Mouse (Mus musculus): ENCODE measurements at regions not wholly inside any gene's neighbourhood (a gene's known extent, or its start where the extent isn't known, plus 50 kb on each side); places are given as distances from the start of the nearest gene placed in this dataset.

GRCm38 (mm10) chr2:137271575-137272180, 155.2 kb upstream of the Jag1 start:
- H3K4me1 ChIP-seq (replicated peaks; ENCODE audit: control insufficient read depth, insufficient read depth, low read length), result no peaks in the 10 kb centered on the region
- no peak for DNase-seq (ENCODE audit: low spot score)
- no peak overlapping the region for H3K9ac ChIP-seq
- no peaks in the 10 kb centered on the region for H3K9me3 ChIP-seq (ENCODE audit: control insufficient read depth, low read length)
- ATAC-seq (ENCODE audit: low FRiP score), result no peak
- no peaks in the 10 kb centered on the region for H3K27me3 ChIP-seq (ENCODE audit: control insufficient read depth, insufficient read depth, low read length)
- no peak overlapping the region for H3K27ac ChIP-seq
- H3K36me3 ChIP-seq (replicated peaks; ENCODE audit: control insufficient read depth, insufficient read depth), result no peaks in the 10 kb centered on the region
- no peak overlapping the region for H3K4me2 ChIP-seq (replicated peaks)
- H3K4me3 ChIP-seq (replicated peaks; ENCODE audit: low read length), result no peak overlapping the region
- WGBS, result 72% methylated on average over 5 of the region's 5 CpGs

GRCm38 (mm10) chr2:137262911-137263310, 146.5 kb upstream of the Jag1 start:
- Histone ChIP-seq H3K4me1 (replicated peaks; ENCODE audit: control insufficient read depth, insufficient read depth, low read length) (no peaks in the 10 kb centered on the region), H3K27me3 (ENCODE audit: control insufficient read depth, insufficient read depth, low read length) (no peaks in the 10 kb centered on the region), H3K4me3 (replicated peaks; ENCODE audit: low read length) (no peak overlapping the region), H3K9ac (no peak overlapping the region), H3K27ac (no peak overlapping the region), H3K9me3 (ENCODE audit: control insufficient read depth, low read length) (no peaks in the 10 kb centered on the region), H3K4me2 (replicated peaks) (no peak overlapping the region), H3K36me3 (replicated peaks; ENCODE audit: control insufficient read depth, insufficient read depth) (no peaks in the 10 kb centered on the region)
- DNase-seq (ENCODE audit: low spot score), result no peak
- no peak for ATAC-seq (ENCODE audit: low FRiP score)
- 88% methylated on average over 2 of the region's 2 CpGs for WGBS

DNA sequence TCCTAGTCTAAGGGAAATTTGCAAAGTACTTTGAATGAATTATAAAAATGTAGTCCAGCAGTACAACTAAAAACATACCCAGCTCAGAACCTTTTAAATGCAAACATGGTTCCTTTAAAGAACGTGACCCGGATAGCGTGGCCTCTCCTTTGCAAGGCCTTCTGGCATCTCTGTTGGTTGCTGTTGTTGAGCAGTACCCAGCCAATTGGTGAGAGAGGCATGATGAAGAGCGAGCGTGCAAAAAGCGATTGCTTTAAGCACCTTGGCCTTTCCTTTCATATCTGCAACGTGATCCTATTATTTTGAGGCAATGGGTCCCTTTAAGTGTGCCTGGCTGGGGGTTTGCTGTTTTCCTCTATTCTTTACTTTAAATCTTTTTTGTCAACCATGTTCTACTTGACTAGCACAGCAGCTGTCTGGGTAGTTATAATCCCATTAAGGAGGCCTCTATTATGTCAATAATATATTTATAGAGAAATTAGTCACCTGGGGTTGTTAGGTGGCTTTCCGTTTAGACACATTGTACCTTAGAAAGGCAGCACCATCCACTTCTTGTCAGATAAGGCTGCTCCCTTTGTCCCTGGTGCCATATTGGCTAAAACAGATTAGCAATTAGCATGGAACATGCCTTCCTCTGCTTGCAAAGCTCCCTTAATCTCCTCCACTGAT, 141.5 kb upstream of the Jag1 start:
- DNase-seq (ENCODE audit: low spot score) (no peak), ATAC-seq (ENCODE audit: low FRiP score) (no peak; the same call in 1 of the 2 replicates)
- H3K4me2 ChIP-seq (replicated peaks), result no peak overlapping the region
- H3K36me3 ChIP-seq (replicated peaks; ENCODE audit: control insufficient read depth, insufficient read depth), result no peaks in the 10 kb centered on the region
- no peak overlapping the region for H3K4me3 ChIP-seq (replicated peaks; ENCODE audit: low read length)
- H3K9me3 ChIP-seq (ENCODE audit: control insufficient read depth, low read length), result no peaks in the 10 kb centered on the region
- no peaks in the 10 kb centered on the region for H3K27me3 ChIP-seq (ENCODE audit: control insufficient read depth, insufficient read depth, low read length)
- no peaks in the 10 kb centered on the region for H3K4me1 ChIP-seq (replicated peaks; ENCODE audit: control insufficient read depth, insufficient read depth, low read length)
- H3K27ac ChIP-seq, result no peak overlapping the region
- H3K9ac ChIP-seq, result no peak overlapping the region
- WGBS, result 84% methylated on average over 8 of the region's 8 CpGs

- Histone ChIP-seq H3K4me2 (replicated peaks) (no peak overlapping the region), H3K9ac (no peak overlapping the region), H3K36me3 (replicated peaks; ENCODE audit: control insufficient read depth, insufficient read depth) (no peaks in the 10 kb centered on the region), H3K9me3 (ENCODE audit: control insufficient read depth, low read length) (no peaks in the 10 kb centered on the region), H3K4me3 (replicated peaks; ENCODE audit: low read length) (no peak overlapping the region), H3K4me1 (replicated peaks; ENCODE audit: control insufficient read depth, insufficient read depth, low read length) (no peaks in the 10 kb centered on the region), H3K27ac (no peak overlapping the region), H3K27me3 (ENCODE audit: control insufficient read depth, insufficient read depth, low read length) (no peaks in the 10 kb centered on the region)
- ATAC-seq (ENCODE audit: low FRiP score) (no peak), DNase-seq (ENCODE audit: low spot score) (no peak)
- 71% methylated on average over 7 of the region's 7 CpGs for WGBS
Observed at GRCm38 (mm10) chr2:137247931-137248330, 131.5 kb upstream of the Jag1 start.

GRCm38 (mm10) chr2:137244370-137244769, 127.9 kb upstream of the Jag1 start:
- Histone ChIP-seq H3K4me1 (replicated peaks; ENCODE audit: control insufficient read depth, insufficient read depth, low read length) (no peaks in the 10 kb centered on the region), H3K27me3 (ENCODE audit: control insufficient read depth, insufficient read depth, low read length) (no peaks in the 10 kb centered on the region), H3K4me2 (replicated peaks) (no peak overlapping the region), H3K36me3 (replicated peaks; ENCODE audit: control insufficient read depth, insufficient read depth) (no peaks in the 10 kb centered on the region), H3K27ac (no peak overlapping the region), H3K4me3 (replicated peaks; ENCODE audit: low read length) (no peak overlapping the region), H3K9ac (no peak overlapping the region), H3K9me3 (ENCODE audit: control insufficient read depth, low read length) (no peaks in the 10 kb centered on the region)
- WGBS, result 72% methylated on average over 6 of the region's 6 CpGs
- DNase-seq (ENCODE audit: low spot score) (no peak), ATAC-seq (ENCODE audit: low FRiP score) (no peak)

DNA sequence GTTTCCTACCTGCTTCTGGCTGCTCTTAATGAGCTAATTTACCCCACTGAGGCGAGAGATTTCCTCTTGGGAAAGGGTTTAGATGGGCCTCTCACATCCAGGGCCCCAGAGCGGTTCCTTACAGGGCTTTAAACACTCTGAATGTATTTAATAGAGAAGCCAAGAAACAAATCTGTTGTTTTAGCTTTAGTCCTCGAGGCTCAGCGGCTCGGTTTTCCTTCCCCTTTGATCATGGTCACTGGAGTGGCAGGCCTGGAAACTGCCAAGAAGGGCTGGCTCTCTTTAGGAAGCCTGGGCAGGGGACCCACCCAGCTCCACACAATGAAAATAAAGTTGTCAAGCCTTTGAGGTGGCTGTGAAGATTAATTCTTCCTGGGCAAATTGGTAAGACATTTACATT, 127.5 kb upstream of the Jag1 start:
- WGBS, result 11% methylated on average over 5 of the region's 5 CpGs
- Histone ChIP-seq H3K27me3 (ENCODE audit: control insufficient read depth, insufficient read depth, low read length) (no peaks in the 10 kb centered on the region), H3K27ac (no peak overlapping the region), H3K9me3 (ENCODE audit: control insufficient read depth, low read length) (no peaks in the 10 kb centered on the region), H3K4me1 (replicated peaks; ENCODE audit: control insufficient read depth, insufficient read depth, low read length) (no peaks in the 10 kb centered on the region), H3K9ac (no peak overlapping the region), H3K36me3 (replicated peaks; ENCODE audit: control insufficient read depth, insufficient read depth) (no peaks in the 10 kb centered on the region), H3K4me3 (replicated peaks; ENCODE audit: low read length) (no peak overlapping the region), H3K4me2 (replicated peaks) (no peak overlapping the region)
- no peak for DNase-seq (ENCODE audit: low spot score)
- no peak for ATAC-seq (ENCODE audit: low FRiP score)

DNA sequence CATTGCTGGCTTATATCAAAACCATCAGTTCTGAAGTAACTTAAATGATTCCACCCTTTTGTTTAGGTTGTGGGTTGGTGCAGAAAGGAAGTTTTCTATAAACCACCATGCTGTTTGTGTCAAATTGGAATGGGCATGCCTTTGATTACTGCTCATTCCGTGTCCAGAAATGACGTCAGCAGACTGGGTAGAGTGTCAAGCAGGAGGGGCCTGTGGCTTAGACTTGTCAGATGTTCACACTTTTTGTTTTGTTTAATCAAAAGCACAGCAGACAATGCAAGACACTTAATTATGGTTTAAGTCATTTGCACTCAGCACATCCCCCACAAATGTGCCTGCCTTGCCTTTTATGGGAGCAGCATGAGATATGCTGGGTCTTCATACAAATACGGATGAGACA, 120.5 kb upstream of the Jag1 start:
- Histone ChIP-seq H3K4me1 (replicated peaks; ENCODE audit: control insufficient read depth, insufficient read depth, low read length) (no peaks in the 10 kb centered on the region), H3K9ac (no peak overlapping the region), H3K27ac (no peak overlapping the region), H3K4me2 (replicated peaks) (no peak overlapping the region), H3K4me3 (replicated peaks; ENCODE audit: low read length) (no peak overlapping the region), H3K27me3 (ENCODE audit: control insufficient read depth, insufficient read depth, low read length) (no peaks in the 10 kb centered on the region), H3K9me3 (ENCODE audit: control insufficient read depth, low read length) (no peaks in the 10 kb centered on the region), H3K36me3 (replicated peaks; ENCODE audit: control insufficient read depth, insufficient read depth) (no peaks in the 10 kb centered on the region)
- no peak for ATAC-seq (ENCODE audit: low FRiP score)
- DNase-seq (ENCODE audit: low spot score), result no peak
- 76% methylated on average over 3 of the region's 3 CpGs for WGBS

DNA sequence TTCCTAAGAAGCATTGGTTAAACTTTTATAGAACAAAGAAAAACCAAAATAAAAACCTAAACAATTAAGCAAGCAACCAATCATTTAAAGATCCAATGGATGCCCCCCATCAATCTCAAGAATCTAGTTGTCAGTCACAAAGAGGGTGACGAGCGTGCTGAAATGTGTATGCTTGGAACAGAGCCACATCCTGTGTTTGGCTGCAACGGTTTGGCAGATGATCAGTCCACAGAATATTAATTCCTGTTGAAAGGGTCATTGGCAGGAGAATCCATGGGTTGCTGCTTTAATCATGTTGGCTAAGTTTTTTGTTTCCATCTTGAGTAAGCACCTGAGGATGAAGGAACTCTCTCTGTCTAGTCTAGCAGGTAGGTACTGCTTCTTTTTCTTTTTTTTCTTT, 117.5 kb upstream of the Jag1 start:
- Histone ChIP-seq H3K9ac (no peak overlapping the region), H3K27me3 (ENCODE audit: control insufficient read depth, insufficient read depth, low read length) (no peaks in the 10 kb centered on the region; the same call in 1 of the 2 replicates), H3K4me1 (replicated peaks; ENCODE audit: control insufficient read depth, insufficient read depth, low read length) (0 out of 2 replicates have a peak, but pooled peaks cover 5% of the 10 kb centered on the region), H3K4me2 (replicated peaks) (no peak overlapping the region), H3K4me3 (replicated peaks; ENCODE audit: low read length) (no peak overlapping the region), H3K9me3 (ENCODE audit: control insufficient read depth, low read length) (no peaks in the 10 kb centered on the region), H3K27ac (no peak overlapping the region), H3K36me3 (replicated peaks; ENCODE audit: control insufficient read depth, insufficient read depth) (no peaks in the 10 kb centered on the region)
- ATAC-seq (ENCODE audit: low FRiP score), result no peak
- WGBS, result 64% methylated on average over 3 of the region's 3 CpGs
- no peak for DNase-seq (ENCODE audit: low spot score)

DNA sequence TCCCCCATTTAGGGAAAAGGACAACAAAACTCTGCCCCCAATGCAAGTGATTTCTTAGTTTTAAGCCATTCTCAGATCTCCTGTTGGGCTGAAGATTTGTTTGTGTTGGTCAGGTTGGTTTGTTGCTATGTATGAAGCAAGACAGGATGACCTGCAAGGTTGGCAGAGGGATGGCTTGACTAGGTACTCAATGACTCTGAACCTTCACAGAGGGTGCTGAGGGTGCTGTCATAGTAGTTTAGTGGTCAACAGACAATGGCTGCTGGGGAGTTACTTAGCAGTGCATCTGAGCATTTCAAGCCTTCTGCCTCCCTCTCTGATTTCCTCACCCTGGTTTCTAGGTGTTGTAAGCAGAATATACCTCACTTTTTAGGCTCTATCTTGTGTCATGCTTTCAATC, 114.7 kb upstream of the Jag1 start:
- H3K9me3 ChIP-seq (ENCODE audit: control insufficient read depth, low read length), result no peaks in the 10 kb centered on the region
- no peak overlapping the region for H3K9ac ChIP-seq
- H3K4me3 ChIP-seq (replicated peaks; ENCODE audit: low read length), result no peak overlapping the region
- H3K36me3 ChIP-seq (replicated peaks; ENCODE audit: control insufficient read depth, insufficient read depth), result no peaks in the 10 kb centered on the region
- ATAC-seq (ENCODE audit: low FRiP score) (no peak), DNase-seq (ENCODE audit: low spot score) (no peak)
- H3K4me2 ChIP-seq (replicated peaks), result no peak overlapping the region
- 0 out of 2 replicates have a peak, but pooled peaks cover 5% of the 10 kb centered on the region for H3K4me1 ChIP-seq (replicated peaks; ENCODE audit: control insufficient read depth, insufficient read depth, low read length)
- H3K27ac ChIP-seq, result no peak overlapping the region
- no peaks in the 10 kb centered on the region; the same call in 1 of the 2 replicates for H3K27me3 ChIP-seq (ENCODE audit: control insufficient read depth, insufficient read depth, low read length)

All from hindbrain, embryonic 14.5 days (tissue).